Mouse (Mus musculus): Measurements from ENCODE around the gene Slc6a11.

Gene Slc6a11

GRCm38 (mm10) chr6:114182366-114183179, 51.5 kb downstream of the Slc6a11 start:
- no peak for DNase-seq (ENCODE audit: low spot score in 2 of 2)

GRCm38 (mm10) chr6:114187121-114187520, 56.1 kb downstream of the Slc6a11 start:
- DNase-seq (ENCODE audit: low spot score in 2 of 2) = no peak

GRCm38 (mm10) chr6:114188869-114189268, 57.8 kb downstream of the Slc6a11 start:
- no peak for DNase-seq (ENCODE audit: low spot score in 2 of 2)

- DNase-seq (ENCODE audit: low spot score in 2 of 2) = no peak
These were observed 65.0 kb downstream of the Slc6a11 start for GRCm38 (mm10) chr6:114195998-114196397.

- DNase-seq (ENCODE audit: low spot score in 2 of 2) = no peak
These were observed 68.3 kb downstream of the Slc6a11 start for GRCm38 (mm10) chr6:114199200-114199845.

- no peak for DNase-seq (ENCODE audit: low spot score in 2 of 2)
These were observed 73.5 kb downstream of the Slc6a11 start for GRCm38 (mm10) chr6:114204557-114204956.

- DNase-seq (ENCODE audit: low spot score in 2 of 2) = no peak
These were observed 77.3 kb downstream of the Slc6a11 start for GRCm38 (mm10) chr6:114208296-114208695.

- no peak for DNase-seq (ENCODE audit: low spot score in 2 of 2)
These were observed 83.4 kb downstream of the Slc6a11 start for GRCm38 (mm10) chr6:114214393-114214792.

- DNase-seq (ENCODE audit: low spot score in 2 of 2) = no peak
These were observed 85.8 kb downstream of the Slc6a11 start for GRCm38 (mm10) chr6:114216741-114217414.

- no peak for DNase-seq (ENCODE audit: low spot score in 2 of 2)
These were observed 93.4 kb downstream of the Slc6a11 start for GRCm38 (mm10) chr6:114224399-114224798.

- no peak for DNase-seq (ENCODE audit: low spot score in 2 of 2)
These were observed 96.3 kb downstream of the Slc6a11 start for GRCm38 (mm10) chr6:114227378-114227777.

- DNase-seq (ENCODE audit: low spot score in 2 of 2) = no peak
These were observed 97.2 kb downstream of the Slc6a11 start for GRCm38 (mm10) chr6:114228196-114228595.

- no peak for DNase-seq (ENCODE audit: low spot score in 2 of 2)
These were observed 108.0 kb downstream of the Slc6a11 start for GRCm38 (mm10) chr6:114238892-114239644.

GRCm38 (mm10) chr6:114245665-114246064, 114.6 kb downstream of the Slc6a11 start:
- no peak for DNase-seq (ENCODE audit: low spot score in 2 of 2)

- peak; percentile 8 to 64 for DNase-seq (ENCODE audit: low spot score in 2 of 2)
These were observed 119.3 kb downstream of the Slc6a11 start for GRCm38 (mm10) chr6:114250311-114250710.

- DNase-seq (ENCODE audit: low spot score in 2 of 2) = no peak
These were observed 123.9 kb downstream of the Slc6a11 start for GRCm38 (mm10) chr6:114254927-114255326.

- no peak for DNase-seq (ENCODE audit: low spot score in 2 of 2)
These were observed 126.8 kb downstream of the Slc6a11 start for GRCm38 (mm10) chr6:114257762-114258361.

GRCm38 (mm10) chr6:114258661-114259193, 127.7 kb downstream of the Slc6a11 start:
- no peak for DNase-seq (ENCODE audit: low spot score in 2 of 2)

GRCm38 (mm10) chr6:114261609-114262008, 130.6 kb downstream of the Slc6a11 start:
- DNase-seq (ENCODE audit: low spot score in 2 of 2) = no peak

GRCm38 (mm10) chr6:114264010-114264409, 133.0 kb downstream of the Slc6a11 start:
- no peak for DNase-seq (ENCODE audit: low spot score in 2 of 2)

GRCm38 (mm10) chr6:114264426-114264825, 133.4 kb downstream of the Slc6a11 start:
- DNase-seq (ENCODE audit: low spot score in 2 of 2) = no peak
